Mouse (Mus musculus): Measurements from ENCODE around the gene Spred3. TPM values are rescaled to one million over a fixed set of nuclear protein-coding genes. Genes with fewer than 3 reads are reported as not detected.

The Spred3 gene
- polyA plus RNA-seq, 1 experiment from 2014 or later, result 5.6 TPM

- Histone ChIP-seq H3K9ac (ENCODE audit: low read length) (no peak overlapping the region), H3K36me3 (ENCODE audit: control insufficient read depth, insufficient read depth, low read length) (no peaks in the 10 kb centered on the region), H3K4me2 (ENCODE audit: low read depth) (no peak overlapping the region), H3K27me3 (ENCODE audit: control insufficient read depth, insufficient read depth, low read length) (peaks cover 10% of the 10 kb centered on the region), H3K9me3 (ENCODE audit: control insufficient read depth, low read length) (no peaks in the 10 kb centered on the region), H3K27ac (ENCODE audit: low read depth, low read length) (no peak overlapping the region), H3K4me3 (ENCODE audit: low read depth, low read length) (no peak overlapping the region), H3K4me1 (ENCODE audit: control insufficient read depth, insufficient read depth, low read length) (no peaks in the 10 kb centered on the region)
- ATAC-seq (ENCODE audit: insufficient read depth, low FRiP score, low TSS enrichment) (no peak), DNase-seq (ENCODE audit: low spot score) (no peak)
- WGBS, result 67% methylated on average over 5 of the region's 5 CpGs
Observed at GRCm38 (mm10) chr7:29162294-29162693, 7.9 kb downstream of the Spred3 start.

GRCm38 (mm10) chr7:29158264-29158663, 11.9 kb downstream of the Spred3 start:
- DNase-seq (ENCODE audit: low spot score), result no peak

GRCm38 (mm10) chr7:29155838-29156782, 14.1 kb downstream of the Spred3 start, which contains the start of gene Fam98c:
Gene Fam98c, minus strand, starts transcription at chr7:29156234.
- peaks cover 7% of the 10 kb centered on the region; the same call in 1 of the 2 replicates for H3K27me3 ChIP-seq (ENCODE audit: control insufficient read depth, insufficient read depth, low read length)
- H3K4me3 ChIP-seq (ENCODE audit: low read depth, low read length), result peak within 1 kb of the TSS; percentile 79
- 4% methylated on average over 54 of the region's 68 CpGs for WGBS
- H3K27ac ChIP-seq (ENCODE audit: low read depth, low read length), result peak within 1 kb of the TSS; percentile 87
- peak; percentile 83 for ATAC-seq (ENCODE audit: insufficient read depth, low FRiP score, low TSS enrichment)
- peak; percentile 89 for DNase-seq (ENCODE audit: low spot score)
- H3K4me2 ChIP-seq (ENCODE audit: low read depth), result peak within 1 kb of the TSS; percentile 97
- no peaks in the 10 kb centered on the region for H3K36me3 ChIP-seq (ENCODE audit: control insufficient read depth, insufficient read depth, low read length)
- H3K9ac ChIP-seq (ENCODE audit: low read length), result peak within 1 kb of the TSS; percentile 83
- H3K4me1 ChIP-seq (ENCODE audit: control insufficient read depth, insufficient read depth, low read length), result no peaks in the 10 kb centered on the region
- no peaks in the 10 kb centered on the region; the same call in 1 of the 2 replicates for H3K9me3 ChIP-seq (ENCODE audit: control insufficient read depth, low read length)

More at GRCm38 (mm10) chr7:29158264-29158663, 11.9 kb downstream of the Spred3 start:
- no peak for ATAC-seq (ENCODE audit: insufficient read depth, low FRiP score, low TSS enrichment)
- Histone ChIP-seq H3K36me3 (ENCODE audit: control insufficient read depth, insufficient read depth, low read length) (no peaks in the 10 kb centered on the region), H3K27me3 (ENCODE audit: control insufficient read depth, insufficient read depth, low read length) (peaks cover 7% of the 10 kb centered on the region; the same call in 1 of the 2 replicates), H3K4me1 (ENCODE audit: control insufficient read depth, insufficient read depth, low read length) (no peaks in the 10 kb centered on the region), H3K27ac (ENCODE audit: low read depth, low read length) (no peak overlapping the region), H3K4me2 (ENCODE audit: low read depth) (no peak overlapping the region), H3K4me3 (ENCODE audit: low read depth, low read length) (no peak overlapping the region), H3K9me3 (ENCODE audit: control insufficient read depth, low read length) (no peaks in the 10 kb centered on the region; the same call in 1 of the 2 replicates), H3K9ac (ENCODE audit: low read length) (no peak overlapping the region)
- WGBS, result 2% methylated on average over 5 of the region's 5 CpGs

GRCm38 (mm10) chr7:29155196-29155837, 14.9 kb downstream of the Spred3 start:
- Histone ChIP-seq H3K9ac (ENCODE audit: low read length) (peak overlapping the region; percentile 83), H3K4me2 (ENCODE audit: low read depth) (peak overlapping the region; percentile 97), H3K4me3 (ENCODE audit: low read depth, low read length) (peak overlapping the region; percentile 79), H3K4me1 (ENCODE audit: control insufficient read depth, insufficient read depth, low read length) (no peaks in the 10 kb centered on the region), H3K27me3 (ENCODE audit: control insufficient read depth, insufficient read depth, low read length) (peaks cover 7% of the 10 kb centered on the region; the same call in 1 of the 2 replicates), H3K27ac (ENCODE audit: low read depth, low read length) (peak overlapping the region; percentile 87), H3K36me3 (ENCODE audit: control insufficient read depth, insufficient read depth, low read length) (no peaks in the 10 kb centered on the region), H3K9me3 (ENCODE audit: control insufficient read depth, low read length) (no peaks in the 10 kb centered on the region; the same call in 1 of the 2 replicates)
- 7% methylated on average over 35 of the region's 37 CpGs for WGBS
- ATAC-seq (ENCODE audit: insufficient read depth, low FRiP score, low TSS enrichment) (peak; percentile 89), DNase-seq (ENCODE audit: low spot score) (peak; percentile 90)

GRCm38 (mm10) chr7:29154018-29154720, 16.0 kb downstream of the Spred3 start:
- Histone ChIP-seq H3K9ac (ENCODE audit: low read length) (no peak overlapping the region), H3K9me3 (ENCODE audit: control insufficient read depth, low read length) (no peaks in the 10 kb centered on the region; the same call in 1 of the 2 replicates), H3K4me2 (ENCODE audit: low read depth) (no peak overlapping the region), H3K4me3 (ENCODE audit: low read depth, low read length) (no peak overlapping the region), H3K4me1 (ENCODE audit: control insufficient read depth, insufficient read depth, low read length) (no peaks in the 10 kb centered on the region), H3K27ac (ENCODE audit: low read depth, low read length) (no peak overlapping the region), H3K27me3 (ENCODE audit: control insufficient read depth, insufficient read depth, low read length) (peaks cover 7% of the 10 kb centered on the region; the same call in 1 of the 2 replicates), H3K36me3 (ENCODE audit: control insufficient read depth, insufficient read depth, low read length) (no peaks in the 10 kb centered on the region)
- WGBS, result 95% methylated on average over 14 of the region's 14 CpGs
- no peak for ATAC-seq (ENCODE audit: insufficient read depth, low FRiP score, low TSS enrichment)
- no peak for DNase-seq (ENCODE audit: low spot score)

- Histone ChIP-seq H3K36me3 (ENCODE audit: control insufficient read depth, insufficient read depth, low read length) (no peaks in the 10 kb centered on the region), H3K4me3 (ENCODE audit: low read depth, low read length) (no peak overlapping the region), H3K4me2 (ENCODE audit: low read depth) (no peak overlapping the region), H3K9me3 (ENCODE audit: control insufficient read depth, low read length) (no peaks in the 10 kb centered on the region; the same call in 1 of the 2 replicates), H3K4me1 (ENCODE audit: control insufficient read depth, insufficient read depth, low read length) (no peaks in the 10 kb centered on the region), H3K27ac (ENCODE audit: low read depth, low read length) (no peak overlapping the region), H3K9ac (ENCODE audit: low read length) (no peak overlapping the region), H3K27me3 (ENCODE audit: control insufficient read depth, insufficient read depth, low read length) (no peaks in the 10 kb centered on the region)
- DNase-seq (ENCODE audit: low spot score) (no peak), ATAC-seq (ENCODE audit: insufficient read depth, low FRiP score, low TSS enrichment) (no peak)
- WGBS, result 61% methylated on average over 10 of the region's 10 CpGs
Observed at GRCm38 (mm10) chr7:29151486-29151885, 18.7 kb downstream of the Spred3 start.

- Histone ChIP-seq H3K27me3 (ENCODE audit: control insufficient read depth, insufficient read depth, low read length) (no peaks in the 10 kb centered on the region), H3K4me2 (ENCODE audit: low read depth) (no peak overlapping the region), H3K4me3 (ENCODE audit: low read depth, low read length) (no peak overlapping the region), H3K9me3 (ENCODE audit: control insufficient read depth, low read length) (no peaks in the 10 kb centered on the region; the same call in 1 of the 2 replicates), H3K9ac (ENCODE audit: low read length) (no peak overlapping the region), H3K27ac (ENCODE audit: low read depth, low read length) (no peak overlapping the region), H3K4me1 (ENCODE audit: control insufficient read depth, insufficient read depth, low read length) (no peaks in the 10 kb centered on the region), H3K36me3 (ENCODE audit: control insufficient read depth, insufficient read depth, low read length) (no peaks in the 10 kb centered on the region)
- WGBS, result 93% methylated on average over 15 of the region's 15 CpGs
- DNase-seq (ENCODE audit: low spot score), result no peak
- no peak for ATAC-seq (ENCODE audit: insufficient read depth, low FRiP score, low TSS enrichment)
Observed at GRCm38 (mm10) chr7:29148771-29149170, 21.4 kb downstream of the Spred3 start.

GRCm38 (mm10) chr7:29146625-29147367, 23.4 kb downstream of the Spred3 start:
- Histone ChIP-seq H3K27me3 (ENCODE audit: control insufficient read depth, insufficient read depth, low read length) (no peaks in the 10 kb centered on the region), H3K27ac (ENCODE audit: low read depth, low read length) (no peak overlapping the region), H3K4me2 (ENCODE audit: low read depth) (no peak overlapping the region), H3K9ac (ENCODE audit: low read length) (no peak overlapping the region), H3K36me3 (ENCODE audit: control insufficient read depth, insufficient read depth, low read length) (no peaks in the 10 kb centered on the region), H3K4me3 (ENCODE audit: low read depth, low read length) (no peak overlapping the region), H3K4me1 (ENCODE audit: control insufficient read depth, insufficient read depth, low read length) (no peaks in the 10 kb centered on the region), H3K9me3 (ENCODE audit: control insufficient read depth, low read length) (no peaks in the 10 kb centered on the region)
- ATAC-seq (ENCODE audit: insufficient read depth, low FRiP score, low TSS enrichment) (no peak), DNase-seq (ENCODE audit: low spot score) (no peak)
- 85% methylated on average over 7 of the region's 7 CpGs for WGBS

Measured in neural tube, embryonic 11.5 days (tissue).